Mouse (Mus musculus) central nervous system, embryonic 14 days (tissue): ENCODE data around the gene Akap5. TPM values are rescaled to one million over a fixed set of nuclear protein-coding genes. Genes with fewer than 3 reads are reported as not detected.

Source experiments
- polyA plus RNA-seq: library from polyadenylated mRNA; depleted of rRNA; stranded (reverse); fragments of >200 nt; gene quantifications from 2 replicates; pipeline ENCODE4 v1.2.3, GENCODE M21; 2012; rRNA removed

Akap5 gene
- 7.3 and 8.3 TPM in 2 replicates for polyA plus RNA-seq

GRCm38 (mm10) chr12:76324679-76325431 lies at the start of gene Akap5:
Akap5 (plus strand) TSS chr12:76324891.

GRCm38 (mm10) chr12:76369206-76369977 lies 44.7 kb downstream of the Akap5 start, which contains the start of gene Zbtb25:
Zbtb25 (minus strand) TSS chr12:76369602.

GRCm38 (mm10) chr12:76369978-76370830 lies 45.5 kb downstream of the Akap5 start, which contains the start of gene Zbtb1:
Zbtb1 (plus strand) TSS chr12:76370266.

Other genes with a start within 250 kb of the Akap5 start
- 0.16 and 0.29 TPM in 2 replicates for gene Esr2, start 147.6 kb upstream of the Akap5 start, polyA plus RNA-seq
- not detected in 2 replicates for gene Tex21, start 78.1 kb upstream of the Akap5 start, polyA plus RNA-seq
- 33.9 and 37.2 TPM in 2 replicates for gene Mthfd1, start 69.6 kb upstream of the Akap5 start, polyA plus RNA-seq
- gene Zbtb25, start 44.7 kb downstream of the Akap5 start, polyA plus RNA-seq: 19.9 and 20.9 TPM in 2 replicates
- gene Zbtb1, start 45.4 kb downstream of the Akap5 start, polyA plus RNA-seq: 3.7 and 4.1 TPM in 2 replicates
- gene Hspa2, start 79.3 kb downstream of the Akap5 start, polyA plus RNA-seq: 4.4 and 4.7 TPM in 2 replicates
- 1.00 and 1.3 TPM in 2 replicates for gene Ppp1r36, start 92.6 kb downstream of the Akap5 start, polyA plus RNA-seq
- 4.0 and 6.9 TPM in 2 replicates for gene Plekhg3, start 206.0 kb downstream of the Akap5 start, polyA plus RNA-seq